ENCODE assay signal across 8 mouse cellular contexts in genomic region chr1:156997476-156998305, GRCm38 (mm10). TPM values are rescaled to one million over a fixed set of nuclear protein-coding genes. Genes with fewer than 3 reads are reported as not detected.
A peak's percentile ranks its signal among the peaks of the same experiment; 100 is the strongest.
DNase-seq lines count a peak whose midpoint lies in the region; ATAC-seq and TF ChIP-seq lines count a peak whose summit lies in the region.

No protein-coding gene starts in this region.

- TF ChIP-seq EP300 in lung, postnatal 0 days (IDR thresholded peaks at IDR 0.05), result no peak

- no peak overlapping the region for H3K27ac ChIP-seq in lung, postnatal 0 days (ENCODE audit: low read length)
- peak overlapping the region; percentile 76 for H3K27ac ChIP-seq in hindbrain, embryonic 13.5 days
- peak overlapping the region; percentile 37; the same call in 1 of the 2 replicates for H3K27ac ChIP-seq in neural tube, embryonic 12.5 days

- H3K4me2 ChIP-seq in lung, postnatal 0 days (replicated peaks; ENCODE audit: low read depth, low read length), result no peak overlapping the region
- no peak overlapping the region for H3K4me2 ChIP-seq in hindbrain, embryonic 13.5 days
- H3K4me2 ChIP-seq in neural tube, embryonic 12.5 days (replicated peaks), result peak overlapping the region; percentile 16; the same call in 1 of the 2 replicates

- no peak for TF ChIP-seq CTCF in lung, postnatal 0 days (IDR thresholded peaks at IDR 0.05)

- H3K4me3 ChIP-seq in lung, postnatal 0 days (ENCODE audit: low read depth, low read length), result no peak overlapping the region
- no peak overlapping the region for H3K4me3 ChIP-seq in hindbrain, embryonic 13.5 days
- H3K4me3 ChIP-seq in neural tube, embryonic 12.5 days, result no peak overlapping the region

- peak; percentile 77 for ATAC-seq in lung, postnatal 0 days
- ATAC-seq in hindbrain, embryonic 13.5 days (ENCODE audit: low FRiP score), result peak; percentile 67
- peak; percentile 86 for ATAC-seq in neural tube, embryonic 12.5 days (ENCODE audit: low FRiP score, low read depth)
- no peak for ATAC-seq in monocyte, adult 5-6 weeks (replicated peaks; ENCODE audit: insufficient number of reproducible peaks, low FRiP score, low TSS enrichment, poor library complexity, severe bottlenecking)

- H3K36me3 ChIP-seq in lung, postnatal 0 days (ENCODE audit: insufficient read depth, low read length), result no peaks in the 10 kb centered on the region
- no peaks in the 10 kb centered on the region for H3K36me3 ChIP-seq in hindbrain, embryonic 13.5 days
- no peaks in the 10 kb centered on the region for H3K36me3 ChIP-seq in neural tube, embryonic 12.5 days

- no peaks in the 10 kb centered on the region for H3K4me1 ChIP-seq in lung, postnatal 0 days (ENCODE audit: insufficient read depth, low read depth, low read length)
- H3K4me1 ChIP-seq in hindbrain, embryonic 13.5 days (replicated peaks), result peaks cover 35% of the 10 kb centered on the region
- peaks cover 22% of the 10 kb centered on the region for H3K4me1 ChIP-seq in neural tube, embryonic 12.5 days

- H3K9ac ChIP-seq in lung, postnatal 0 days (replicated peaks; ENCODE audit: low read depth), result no peak overlapping the region
- no peak overlapping the region for H3K9ac ChIP-seq in hindbrain, embryonic 13.5 days
- no peak overlapping the region for H3K9ac ChIP-seq in neural tube, embryonic 12.5 days

- whole genome bisulfite sequencing in lung, postnatal 0 days, result 44% methylated on average over 12 of the region's 12 CpGs
- 23% methylated on average over 12 of the region's 12 CpGs for WGBS in hindbrain, embryonic 13.5 days
- WGBS in neural tube, embryonic 12.5 days, result 18% methylated on average over 12 of the region's 12 CpGs

- no peaks in the 10 kb centered on the region for H3K27me3 ChIP-seq in lung, postnatal 0 days (replicated peaks; ENCODE audit: insufficient read depth, low read length)
- no peaks in the 10 kb centered on the region for H3K27me3 ChIP-seq in hindbrain, embryonic 13.5 days
- no peaks in the 10 kb centered on the region for H3K27me3 ChIP-seq in neural tube, embryonic 12.5 days (replicated peaks)

- peak; percentile 66 for DNase-seq in lung, postnatal 0 days (ENCODE audit: low spot score)
- no peak for DNase-seq in lung, postnatal 14 days
- peak; percentile 60 for DNase-seq in brain, adult 2 months (ENCODE audit: low read depth, low spot score)
- no peak for DNase-seq in gastrocnemius, adult 8-10 months (ENCODE audit: low spot score in 2 of 2)
- no peak for DNase-seq in adrenal gland, adult 18-20 months (ENCODE audit: low spot score in 2 of 2)

- no peaks in the 10 kb centered on the region for H3K9me3 ChIP-seq in lung, postnatal 0 days (ENCODE audit: low read length)
- H3K9me3 ChIP-seq in hindbrain, embryonic 13.5 days, result no peaks in the 10 kb centered on the region
- H3K9me3 ChIP-seq in neural tube, embryonic 12.5 days, result no peaks in the 10 kb centered on the region

RNA-seq across cellular contexts. Expression of gene Ralgps2, which starts 58.3 kb away (rescaled TPM):
- 38.3 and 42.5 TPM in 2 replicates for polyA plus RNA-seq in lung, postnatal 0 days (2015; fragmentation: Nextera tagmentation; extraction: Ambion mirVana)
- polyA plus RNA-seq in hindbrain, embryonic 13.5 days (2015; fragmentation: Nextera tagmentation; extraction: Ambion mirVana), result 118 TPM in 2 replicates
- 110 and 120 TPM in 2 replicates for polyA plus RNA-seq in neural tube, embryonic 12.5 days (2016; fragmentation: Nextera tagmentation; extraction: Ambion mirVana)
- under 1 TPM; 0.44 to 0.94 (median 0.76) TPM for total RNA-seq in gastrocnemius, adult 8-10 months (2022)
- total RNA-seq in monocyte, adult 5-6 weeks (2017), result 60.9 to 69.7 TPM (median 65.5 TPM) in 3 replicates
- 10 to 100 TPM; 10.5 to 16.0 TPM for total RNA-seq in adrenal gland, adult 18-20 months (2021)

Comparison
In these comparisons a context has a peak if more than half of its experiments do, and no peak if none do; other contexts are left out.
1. DNase-seq: peak in lung, postnatal 0 days (single experiment) and brain, adult 2 months (single experiment); none in lung, postnatal 14 days (single experiment), gastrocnemius, adult 8-10 months (0 of 2) and adrenal gland, adult 18-20 months (0 of 2).
2. RNA of gene Ralgps2, which starts 58.3 kb away (total RNA-seq): 60.9 to 69.7 TPM in monocyte, adult 5-6 weeks and 10.5 to 16.0 TPM in adrenal gland, adult 18-20 months; 0.44 to 0.94 TPM in gastrocnemius, adult 8-10 months; every median in the first group is over 4 times any median in the second.